ENCODE assay signal across 9 mouse cellular contexts in the genomic region with DNA sequence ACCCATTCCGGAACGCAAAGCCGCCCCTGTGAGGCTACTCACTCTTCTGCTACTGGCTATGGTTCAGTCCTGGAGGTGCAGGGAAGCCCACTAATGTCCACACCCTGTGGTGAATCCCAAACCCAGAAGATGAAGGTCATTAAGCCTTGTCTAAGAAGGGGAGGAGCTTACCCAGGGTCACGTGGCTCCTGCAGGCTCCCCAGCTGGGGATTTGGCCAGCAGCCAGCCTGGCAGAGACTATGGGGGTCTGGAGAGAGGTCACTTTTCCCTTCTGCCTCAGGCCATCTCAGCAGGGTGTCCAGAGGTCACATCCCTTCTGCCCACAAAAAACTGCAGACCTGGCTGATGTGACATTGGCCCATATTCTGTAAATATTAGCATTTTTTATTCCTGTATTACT.
DNase-seq lines count a peak whose midpoint lies in the region; ATAC-seq and TF ChIP-seq lines count a peak whose summit lies in the region.
"Had no signal": no experiment of that assay in that cellular context is flagged by ENCODE, and none has a peak within 500 bp of the region (broad histone marks: within the 10 kb centered on the region; RNA-seq: fewer than 3 reads in every experiment).

No protein-coding gene starts in this region.

- 28% methylated on average over 4 of the region's 4 CpGs for WGBS in hindbrain, embryonic 12.5 days
- 28% methylated on average over 4 of the region's 4 CpGs for WGBS in hindbrain, embryonic 16.5 days
- 27% methylated on average over 4 of the region's 4 CpGs for WGBS in midbrain, postnatal 0 days
- WGBS in midbrain, embryonic 13.5 days = 24% methylated on average over 4 of the region's 4 CpGs
- WGBS in limb, embryonic 10.5 days = 24% methylated on average over 4 of the region's 4 CpGs

- peaks cover 3% of the 10 kb centered on the region; the same call in 1 of the 2 replicates for H3K27me3 ChIP-seq in hindbrain, embryonic 12.5 days
- H3K27me3 ChIP-seq in hindbrain, embryonic 16.5 days (replicated peaks; ENCODE audit: control insufficient read depth, insufficient read depth, low read length) = peaks cover 4% of the 10 kb centered on the region; the same call in 1 of the 2 replicates
- H3K27me3 ChIP-seq in midbrain, postnatal 0 days (ENCODE audit: insufficient read depth, low read length) = no peaks in the 10 kb centered on the region
- H3K27me3 ChIP-seq in midbrain, embryonic 13.5 days = 0 out of 2 replicates have a peak, but pooled peaks cover 3% of the 10 kb centered on the region
- H3K27me3 ChIP-seq in limb, embryonic 10.5 days (ENCODE audit: low read depth, poor library complexity, severe bottlenecking) = 0 out of 2 replicates have a peak, but pooled peaks cover 9% of the 10 kb centered on the region

- H3K27ac ChIP-seq in hindbrain, embryonic 12.5 days = no peak overlapping the region
- H3K27ac ChIP-seq in hindbrain, embryonic 16.5 days (ENCODE audit: low read depth, low read length) = no peak overlapping the region
- no peak overlapping the region for H3K27ac ChIP-seq in midbrain, postnatal 0 days (ENCODE audit: low read depth, low read length)
- no peak overlapping the region for H3K27ac ChIP-seq in midbrain, embryonic 13.5 days
- H3K27ac ChIP-seq in limb, embryonic 10.5 days = 0 out of 2 replicates have a peak overlapping the region, but pooled peaks have one; percentile 5
- H3K27ac ChIP-seq: gastrocnemius, adult 2 months had no signal

- no peak overlapping the region for H3K4me3 ChIP-seq in hindbrain, embryonic 12.5 days
- H3K4me3 ChIP-seq in hindbrain, embryonic 16.5 days (ENCODE audit: low read length) = no peak overlapping the region
- H3K4me3 ChIP-seq in midbrain, postnatal 0 days (ENCODE audit: low read depth, low read length) = no peak overlapping the region
- H3K4me3 ChIP-seq in midbrain, embryonic 13.5 days (replicated peaks) = no peak overlapping the region
- H3K4me3 ChIP-seq in limb, embryonic 10.5 days = no peak overlapping the region
- H3K4me3 ChIP-seq: gastrocnemius, adult 2 months had no signal

- no peak for ATAC-seq in hindbrain, embryonic 12.5 days (ENCODE audit: low FRiP score)
- ATAC-seq in hindbrain, embryonic 16.5 days = no peak
- no peak for ATAC-seq in midbrain, postnatal 0 days (ENCODE audit: low FRiP score)
- ATAC-seq in midbrain, embryonic 13.5 days = no peak
- ATAC-seq in monocyte, adult 5-6 weeks (replicated peaks; ENCODE audit: insufficient number of reproducible peaks, low FRiP score, low TSS enrichment, poor library complexity, severe bottlenecking) = no peak

- H3K4me2 ChIP-seq in hindbrain, embryonic 12.5 days (replicated peaks) = 0 out of 2 replicates have a peak overlapping the region, but pooled peaks have one; percentile 6
- no peak overlapping the region for H3K4me2 ChIP-seq in hindbrain, embryonic 16.5 days (ENCODE audit: low read length)
- no peak overlapping the region for H3K4me2 ChIP-seq in midbrain, postnatal 0 days (ENCODE audit: low read depth, low read length, poor library complexity, severe bottlenecking)
- no peak overlapping the region for H3K4me2 ChIP-seq in midbrain, embryonic 13.5 days (replicated peaks)

- no peak for DNase-seq in midbrain, postnatal 0 days (ENCODE audit: low spot score)
- DNase-seq in limb, embryonic 10.5 days (ENCODE audit: low spot score) = peak; percentile 52
- DNase-seq in yolk sac, embryonic 10.5 days (ENCODE audit: low spot score) = peak; percentile 42
- DNase-seq: gastrocnemius, adult 2 months; heart, postnatal 10 days had no signal

- TF ChIP-seq CTCF in midbrain, postnatal 0 days (IDR thresholded peaks at IDR 0.05) = no peak

- H3K36me3 ChIP-seq in hindbrain, embryonic 12.5 days = no peaks in the 10 kb centered on the region
- H3K36me3 ChIP-seq in hindbrain, embryonic 16.5 days (ENCODE audit: control insufficient read depth, insufficient read depth, low read length) = no peaks in the 10 kb centered on the region
- no peaks in the 10 kb centered on the region for H3K36me3 ChIP-seq in midbrain, postnatal 0 days (ENCODE audit: insufficient read depth, low read length)
- no peaks in the 10 kb centered on the region for H3K36me3 ChIP-seq in midbrain, embryonic 13.5 days
- no peaks in the 10 kb centered on the region for H3K36me3 ChIP-seq in limb, embryonic 10.5 days

- H3K4me1 ChIP-seq in hindbrain, embryonic 12.5 days = peaks cover 13% of the 10 kb centered on the region
- peaks cover 2% of the 10 kb centered on the region; the same call in 1 of the 2 replicates for H3K4me1 ChIP-seq in hindbrain, embryonic 16.5 days (ENCODE audit: control insufficient read depth, insufficient read depth, low read depth, low read length)
- H3K4me1 ChIP-seq in midbrain, postnatal 0 days (ENCODE audit: insufficient read depth, low read length) = no peaks in the 10 kb centered on the region
- peaks cover 11% of the 10 kb centered on the region for H3K4me1 ChIP-seq in midbrain, embryonic 13.5 days (replicated peaks)
- H3K4me1 ChIP-seq in limb, embryonic 10.5 days = peaks cover 48% of the 10 kb centered on the region

- H3K9ac ChIP-seq in hindbrain, embryonic 12.5 days = no peak overlapping the region
- H3K9ac ChIP-seq in hindbrain, embryonic 16.5 days (ENCODE audit: low read depth, low read length) = no peak overlapping the region
- H3K9ac ChIP-seq in midbrain, postnatal 0 days (replicated peaks; ENCODE audit: low read length, poor library complexity, severe bottlenecking) = 0 out of 2 replicates have a peak overlapping the region, but pooled peaks have one; percentile 2
- H3K9ac ChIP-seq in midbrain, embryonic 13.5 days (replicated peaks) = no peak overlapping the region

- no peaks in the 10 kb centered on the region for H3K9me3 ChIP-seq in hindbrain, embryonic 12.5 days (replicated peaks)
- H3K9me3 ChIP-seq in hindbrain, embryonic 16.5 days (ENCODE audit: control insufficient read depth, low read length) = no peaks in the 10 kb centered on the region
- no peaks in the 10 kb centered on the region for H3K9me3 ChIP-seq in midbrain, postnatal 0 days (ENCODE audit: low read length)
- H3K9me3 ChIP-seq in midbrain, embryonic 13.5 days = no peaks in the 10 kb centered on the region
- no peaks in the 10 kb centered on the region for H3K9me3 ChIP-seq in limb, embryonic 10.5 days (replicated peaks)
